Mouse (Mus musculus) right cerebral cortex, adult 2 months (tissue): Measurements from ENCODE around the gene Pou4f1.

Source experiments
- DNase-seq, 2 experiments: peaks; one replicate each; pipeline ENCODE4 v3.0.0; 2021 to 2022; ENCODE audit warnings: low spot score in 2 of 2

Gene Pou4f1

DNA sequence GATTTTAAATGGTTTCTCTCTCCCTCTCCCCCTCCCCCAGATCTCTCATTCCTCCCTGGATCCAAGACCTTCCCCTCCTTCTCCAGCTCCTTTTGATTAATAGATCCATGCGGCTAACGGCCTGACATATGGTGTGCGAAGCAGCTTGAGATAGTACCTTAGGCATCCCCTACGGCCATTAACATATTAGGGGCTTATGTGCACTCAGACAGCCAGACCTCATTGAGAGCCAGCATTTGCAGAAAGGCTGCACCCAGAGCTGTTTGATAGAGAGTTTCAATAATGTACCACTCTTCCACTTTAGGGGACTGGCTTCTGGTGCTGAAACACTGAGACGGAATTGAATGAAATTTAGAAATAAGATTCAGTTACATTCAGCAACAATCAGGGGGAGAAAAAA is 10.8 kb downstream of the Pou4f1 start:
- no peak for DNase-seq

DNA sequence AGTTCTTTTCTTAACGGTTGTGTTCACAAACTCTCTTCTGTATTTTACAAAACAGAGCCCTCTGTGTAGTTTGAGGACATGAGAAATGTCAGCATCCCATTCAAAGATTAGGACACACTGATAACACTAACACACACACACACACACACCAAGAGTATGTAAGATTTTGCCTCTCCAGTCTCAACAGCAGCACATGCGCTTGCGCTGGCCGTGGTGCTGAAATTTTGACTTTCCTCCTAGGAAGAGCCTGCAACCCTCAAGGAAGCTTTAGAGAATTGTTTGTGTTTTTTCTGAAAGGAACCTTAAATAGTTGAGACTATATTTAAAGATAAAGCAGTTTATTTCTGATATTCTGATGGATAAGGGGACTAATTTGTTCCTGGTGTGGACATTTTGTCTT is 14.0 kb downstream of the Pou4f1 start:
- no peak for DNase-seq

DNA sequence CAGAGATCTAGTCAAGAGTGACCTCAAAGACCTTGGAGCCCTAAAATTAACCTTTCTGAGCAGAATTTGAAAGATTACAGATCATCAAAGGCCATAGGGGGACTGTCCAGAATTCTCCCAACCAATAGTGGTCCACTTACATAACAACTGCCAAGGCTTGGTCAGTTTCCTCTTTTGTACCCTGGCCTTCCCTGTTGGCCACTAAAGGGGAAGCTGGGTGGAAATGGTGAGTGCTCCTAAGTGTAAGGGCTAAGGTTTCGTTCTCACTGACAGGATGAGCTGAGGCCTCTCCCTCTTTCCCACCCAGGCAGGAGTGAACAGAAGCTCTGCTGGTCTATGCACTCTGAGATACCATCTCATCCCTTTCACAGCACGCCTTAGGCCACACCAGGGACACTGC is 33.5 kb downstream of the Pou4f1 start:
- no peak for DNase-seq

DNA sequence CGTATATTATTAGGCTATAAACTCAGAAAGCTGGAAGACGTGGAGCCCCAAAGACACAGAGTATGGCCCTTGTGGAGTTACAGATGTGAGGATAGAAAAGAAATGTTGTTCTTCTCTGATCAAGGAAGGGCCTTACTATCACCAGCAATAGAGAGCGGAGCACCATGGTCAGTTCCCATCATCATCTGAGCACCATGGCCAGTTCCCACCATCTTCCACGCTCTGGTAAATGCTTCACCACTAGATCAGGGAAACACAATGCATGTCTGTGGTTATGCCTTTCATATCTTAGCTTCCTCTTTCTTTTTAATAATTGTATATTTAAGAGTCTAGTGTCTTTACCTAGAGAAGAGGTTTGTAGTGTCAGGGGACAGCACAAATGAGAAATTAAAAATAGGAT is 37.0 kb downstream of the Pou4f1 start:
- no peak for DNase-seq

DNA sequence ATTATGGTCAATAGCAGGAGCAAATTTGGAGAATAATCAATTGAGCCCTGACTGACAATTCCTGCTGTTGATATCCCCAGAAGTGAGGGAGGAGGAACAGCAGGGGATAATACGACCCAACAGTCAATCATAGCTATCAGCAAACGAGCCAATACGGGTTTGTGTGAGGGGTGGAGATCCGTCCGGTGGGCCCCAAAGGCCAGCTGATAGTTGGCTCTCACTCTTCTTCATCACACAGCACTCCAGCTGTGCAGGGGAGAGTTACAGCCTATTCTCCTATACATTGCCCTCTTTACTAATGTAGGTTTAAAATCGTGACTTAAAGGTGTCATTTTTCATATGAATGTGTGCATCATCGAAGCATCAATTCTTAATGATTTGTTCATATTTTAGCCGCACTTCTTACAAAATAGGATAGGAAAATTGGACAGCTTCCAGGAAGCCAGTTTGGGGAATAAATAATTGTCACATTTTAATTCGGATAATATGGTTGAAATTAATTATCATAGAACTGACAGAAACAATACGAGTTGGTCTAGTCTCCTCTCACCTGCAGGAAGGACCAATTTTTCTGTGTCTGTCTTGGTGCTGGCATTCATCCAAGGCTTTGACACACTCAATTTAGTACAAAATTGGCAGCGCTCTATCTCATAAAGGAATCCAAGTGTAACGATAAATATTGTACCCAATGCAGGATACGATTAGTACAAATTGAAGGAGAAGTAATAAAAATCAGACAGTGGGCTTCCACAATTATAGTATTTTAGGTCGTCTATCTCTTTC is 43.9 kb downstream of the Pou4f1 start:
- no peak for DNase-seq
